Mouse (Mus musculus) neural tube, embryonic 11.5 days (tissue): Measurements from ENCODE around the gene Camk2d. TPM values are rescaled to one million over a fixed set of nuclear protein-coding genes. Genes with fewer than 3 reads are reported as not detected.

ENCODE experiments used
- ATAC-seq: fragments of 200-750 bp; cut with Nextera tagmentation; 2 replicates; pipeline ENCODE4 v1.8.0; 2017; ENCODE audit warnings: moderate number of reproducible peaks, mild to moderate bottlenecking, moderate TSS enrichment, moderate library complexity; ENCODE audit not compliant: insufficient read depth, low FRiP score, low TSS enrichment
- DNase-seq: peaks from one replicate; pipeline ENCODE4 v3.0.0-alpha.2; 2015; ENCODE audit warnings: low spot score
- H3K27ac ChIP-seq: fragments of 300-500 bp; sonication (generic); 2 replicates; pipeline ENCODE4 v1.5.1; 2014; ENCODE audit warnings: low read depth, mild to moderate bottlenecking, low read length
- H3K27me3 ChIP-seq: fragments of 300-500 bp; sonication (generic); 2 replicates; pipeline ENCODE4 v1.6.1; 2014; ENCODE audit warnings: mild to moderate bottlenecking, low read length, mixed read lengths; ENCODE audit not compliant: control insufficient read depth, insufficient read depth
- H3K36me3 ChIP-seq: fragments of 300-500 bp; sonication (generic); 2 replicates; pipeline ENCODE4 v1.6.1; 2014; ENCODE audit warnings: mild to moderate bottlenecking, low read length, moderate library complexity, mixed read lengths; ENCODE audit not compliant: control insufficient read depth, insufficient read depth
- H3K4me1 ChIP-seq: fragments of 300-500 bp; sonication (generic); 2 replicates; pipeline ENCODE4 v1.6.1; 2014; ENCODE audit warnings: low read length, mixed read lengths; ENCODE audit not compliant: control insufficient read depth, insufficient read depth
- H3K4me2 ChIP-seq: fragments of 300-500 bp; sonication (generic); 2 replicates; pipeline ENCODE4 v1.6.1; 2014; ENCODE audit warnings: low read depth, mild to moderate bottlenecking, moderate library complexity
- H3K4me3 ChIP-seq: fragments of 300-500 bp; sonication (generic); 2 replicates; pipeline ENCODE4 v1.5.1; 2014; ENCODE audit warnings: low read depth, low read length
- H3K9ac ChIP-seq: fragments of 300-500 bp; sonication (generic); 2 replicates; pipeline ENCODE4 v1.6.1; 2014; ENCODE audit warnings: mild to moderate bottlenecking, low read length
- H3K9me3 ChIP-seq: fragments of 300-500 bp; sonication (generic); 2 replicates; pipeline ENCODE4 v1.6.1; 2016; ENCODE audit warnings: low read length; ENCODE audit not compliant: control insufficient read depth
- whole genome bisulfite sequencing: fragments of 180-500 bp; shearing (Covaris S2); extraction: QIAGEN DNeasy Blood & Tissue Kit; methylation state at CpG from one replicate; pipeline ENCODE4 v1.1.7; 2014; 5-methylcytosine and 5-hydroxymethylcytosine counted together
- polyA plus RNA-seq: library from polyadenylated mRNA; unstranded; fragments of >200 nt; fragmentation: Nextera tagmentation; extraction: Ambion mirVana; gene quantifications from 2 replicates; pipeline ENCODE4 v1.2.1, GENCODE M21; 2014

Gene Camk2d
- polyA plus RNA-seq, 1 experiment from 2014 or later, result 21.4 TPM

DNA sequence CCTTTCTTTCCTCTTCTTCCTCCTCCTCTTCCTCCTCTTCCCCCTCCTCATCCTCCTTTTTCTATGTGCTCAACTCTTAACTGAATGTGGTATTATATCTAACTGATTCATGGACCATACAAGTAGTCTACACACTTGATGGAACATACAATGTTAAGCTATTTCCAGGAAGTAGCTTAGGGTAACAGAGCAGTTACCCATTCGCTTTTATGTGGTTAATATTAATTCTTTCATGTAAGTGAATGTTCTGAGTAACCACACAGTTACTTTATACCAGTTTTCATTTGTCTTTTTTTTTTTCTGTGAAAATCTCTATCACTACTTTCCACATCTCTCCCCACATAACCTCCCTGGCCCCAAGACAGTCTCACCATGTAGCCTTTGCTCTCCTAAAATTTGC lies 228.8 kb downstream of the Camk2d start:
- H3K27ac ChIP-seq, result no peak overlapping the region
- H3K9ac ChIP-seq, result no peak overlapping the region
- H3K36me3 ChIP-seq, result no peaks in the 10 kb centered on the region
- H3K27me3 ChIP-seq, result no peaks in the 10 kb centered on the region
- 87% methylated on average over 1 of the region's 1 CpGs for WGBS
- H3K4me3 ChIP-seq, result no peak overlapping the region
- H3K4me1 ChIP-seq, result no peaks in the 10 kb centered on the region
- no peak overlapping the region for H3K4me2 ChIP-seq
- ATAC-seq, result no peak
- H3K9me3 ChIP-seq, result no peaks in the 10 kb centered on the region
- DNase-seq, result no peak

GRCm38 (mm10) chr3:126826172-126826571 lies 230.1 kb downstream of the Camk2d start:
- Histone ChIP-seq H3K36me3 (no peaks in the 10 kb centered on the region), H3K9me3 (no peaks in the 10 kb centered on the region), H3K9ac (no peak overlapping the region), H3K27ac (no peak overlapping the region), H3K4me3 (no peak overlapping the region), H3K4me2 (no peak overlapping the region), H3K4me1 (no peaks in the 10 kb centered on the region), H3K27me3 (no peaks in the 10 kb centered on the region)
- ATAC-seq (no peak), DNase-seq (no peak)
- WGBS, result 49% methylated on average over 2 of the region's 2 CpGs

GRCm38 (mm10) chr3:126827900-126828299 lies 231.8 kb downstream of the Camk2d start:
- H3K36me3 ChIP-seq, result no peaks in the 10 kb centered on the region
- 87% methylated on average over 3 of the region's 3 CpGs for WGBS
- no peak for DNase-seq
- no peaks in the 10 kb centered on the region for H3K27me3 ChIP-seq
- ATAC-seq, result no peak
- H3K9ac ChIP-seq, result no peak overlapping the region
- H3K4me3 ChIP-seq, result no peak overlapping the region
- H3K27ac ChIP-seq, result no peak overlapping the region
- no peaks in the 10 kb centered on the region for H3K9me3 ChIP-seq
- H3K4me2 ChIP-seq, result no peak overlapping the region
- H3K4me1 ChIP-seq, result no peaks in the 10 kb centered on the region

GRCm38 (mm10) chr3:126829817-126830216 lies 233.7 kb downstream of the Camk2d start:
- H3K27me3 ChIP-seq, result no peaks in the 10 kb centered on the region
- H3K9ac ChIP-seq, result no peak overlapping the region
- H3K4me1 ChIP-seq, result no peaks in the 10 kb centered on the region
- H3K36me3 ChIP-seq, result no peaks in the 10 kb centered on the region
- no peak for DNase-seq
- no peaks in the 10 kb centered on the region for H3K9me3 ChIP-seq
- H3K4me3 ChIP-seq, result no peak overlapping the region
- 83% methylated on average over 2 of the region's 2 CpGs for WGBS
- no peak overlapping the region for H3K27ac ChIP-seq
- no peak for ATAC-seq
- no peak overlapping the region for H3K4me2 ChIP-seq

DNA sequence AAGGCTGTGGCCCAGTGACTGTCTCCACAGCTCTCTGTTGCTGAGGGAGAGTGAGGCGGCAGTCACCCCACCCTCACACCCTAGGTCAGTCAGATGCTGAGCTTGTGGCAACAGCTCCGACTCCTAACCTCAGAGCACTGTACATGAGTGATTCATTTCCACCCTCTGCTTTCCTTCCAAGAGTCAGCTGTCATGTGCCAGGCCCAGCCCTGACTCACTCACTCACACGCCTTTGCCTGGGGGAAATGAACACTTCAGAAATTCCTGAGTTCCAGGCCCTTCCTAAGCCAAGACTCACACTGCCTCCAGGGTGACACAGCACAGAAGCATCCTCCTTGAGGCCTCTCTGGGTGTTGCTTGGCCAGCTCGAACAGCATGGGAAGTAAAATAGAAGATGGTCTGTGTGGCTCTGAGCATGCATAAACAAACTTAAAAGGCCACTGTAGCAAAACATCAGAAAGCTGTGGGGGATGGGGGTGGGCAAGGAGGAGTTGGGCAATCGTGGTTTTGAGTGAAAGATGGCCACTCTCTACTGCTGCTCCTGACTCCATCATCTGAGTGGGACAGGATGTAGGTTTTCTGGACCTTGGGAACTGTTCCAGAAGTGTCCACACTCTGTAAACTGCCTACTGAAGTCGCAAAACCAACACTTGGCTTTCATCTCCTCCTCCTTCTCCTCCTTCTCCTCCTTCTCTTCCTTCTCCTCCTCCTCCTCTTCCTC lies 235.5 kb downstream of the Camk2d start:
- Histone ChIP-seq H3K27ac (no peak overlapping the region), H3K4me3 (no peak overlapping the region), H3K27me3 (no peaks in the 10 kb centered on the region), H3K4me1 (no peaks in the 10 kb centered on the region), H3K4me2 (no peak overlapping the region), H3K9ac (no peak overlapping the region), H3K9me3 (no peaks in the 10 kb centered on the region), H3K36me3 (no peaks in the 10 kb centered on the region)
- ATAC-seq (no peak), DNase-seq (no peak)
- WGBS, result 75% methylated on average over 6 of the region's 6 CpGs

- Histone ChIP-seq H3K36me3 (no peaks in the 10 kb centered on the region), H3K27me3 (no peaks in the 10 kb centered on the region), H3K27ac (no peak overlapping the region), H3K9ac (no peak overlapping the region), H3K4me3 (no peak overlapping the region), H3K9me3 (no peaks in the 10 kb centered on the region), H3K4me1 (no peaks in the 10 kb centered on the region), H3K4me2 (no peak overlapping the region)
- DNase-seq (no peak), ATAC-seq (no peak)
- WGBS, result 89% methylated on average over 5 of the region's 5 CpGs
Observed at GRCm38 (mm10) chr3:126834641-126835167, 238.6 kb downstream of the Camk2d start.

GRCm38 (mm10) chr3:126842780-126843179 lies 246.7 kb downstream of the Camk2d start:
- no peak overlapping the region for H3K9ac ChIP-seq
- 89% methylated on average over 9 of the region's 9 CpGs for WGBS
- H3K9me3 ChIP-seq, result no peaks in the 10 kb centered on the region
- H3K4me2 ChIP-seq, result no peak overlapping the region
- no peaks in the 10 kb centered on the region for H3K36me3 ChIP-seq
- no peaks in the 10 kb centered on the region for H3K27me3 ChIP-seq
- no peak overlapping the region for H3K4me3 ChIP-seq
- H3K4me1 ChIP-seq, result no peaks in the 10 kb centered on the region
- no peak for ATAC-seq
- no peak for DNase-seq
- no peak overlapping the region for H3K27ac ChIP-seq

DNA sequence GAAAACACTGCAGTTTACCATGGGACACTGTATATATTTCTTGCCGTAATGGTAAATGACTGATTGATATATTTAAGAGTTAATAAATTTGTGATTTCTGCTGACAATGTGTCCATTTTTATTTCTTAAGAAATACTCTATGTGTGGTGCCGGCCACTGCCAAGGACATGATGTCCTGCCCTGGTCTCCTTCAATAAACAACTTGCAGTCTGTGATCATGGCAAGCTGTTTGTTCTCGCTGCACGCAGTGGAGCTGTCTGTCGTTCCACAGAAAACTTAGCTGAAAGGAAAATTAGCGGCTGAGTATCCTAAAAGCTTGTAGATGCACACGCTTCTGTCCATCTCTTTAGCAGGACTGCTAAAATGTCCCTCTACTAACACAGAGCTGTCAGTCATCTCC lies 248.7 kb downstream of the Camk2d start:
- no peak overlapping the region for H3K9ac ChIP-seq
- no peaks in the 10 kb centered on the region for H3K36me3 ChIP-seq
- H3K27ac ChIP-seq, result no peak overlapping the region
- no peak overlapping the region for H3K4me2 ChIP-seq
- H3K27me3 ChIP-seq, result no peaks in the 10 kb centered on the region
- no peaks in the 10 kb centered on the region for H3K4me1 ChIP-seq
- no peak overlapping the region for H3K4me3 ChIP-seq
- ATAC-seq (no peak), DNase-seq (no peak)
- no peaks in the 10 kb centered on the region for H3K9me3 ChIP-seq
- WGBS, result 95% methylated on average over 7 of the region's 7 CpGs

DNA sequence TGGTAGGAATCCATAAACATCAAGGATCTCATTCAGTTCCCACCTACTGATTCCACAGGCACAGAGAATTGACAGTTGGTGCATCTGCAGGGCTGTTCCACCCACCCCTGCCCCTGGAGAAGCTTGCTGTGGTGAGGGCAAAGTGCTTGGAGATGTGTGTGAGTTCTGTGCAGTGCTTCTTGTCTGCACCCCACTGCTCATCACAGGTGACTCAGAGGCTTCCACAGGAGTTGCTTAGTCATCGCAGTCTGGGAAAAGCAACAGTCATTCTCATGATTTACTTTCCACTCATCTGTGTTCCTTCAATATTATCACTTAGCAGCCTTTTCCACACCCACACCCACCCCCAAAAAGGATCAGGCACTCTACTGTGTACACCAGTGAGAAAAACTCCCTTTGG lies 252.0 kb downstream of the Camk2d start:
- Histone ChIP-seq H3K27me3 (no peaks in the 10 kb centered on the region), H3K4me1 (no peaks in the 10 kb centered on the region), H3K9me3 (no peaks in the 10 kb centered on the region), H3K27ac (no peak overlapping the region), H3K4me2 (no peak overlapping the region), H3K4me3 (no peak overlapping the region), H3K36me3 (no peaks in the 10 kb centered on the region), H3K9ac (no peak overlapping the region)
- WGBS, result 93% methylated on average over 1 of the region's 1 CpGs
- ATAC-seq, result no peak
- DNase-seq, result no peak
